Mouse (Mus musculus): Measurements from ENCODE around the gene Dnajb9. TPM values are rescaled to one million over a fixed set of nuclear protein-coding genes. Genes with fewer than 3 reads are reported as not detected.
A peak's percentile ranks its signal among the peaks of the same experiment; 100 is the strongest.
"Not testable (repeated sequence)": the region's sequence is repeated elsewhere in the genome, so short reads cannot be mapped to it uniquely, and the experiment has no call there.

Dnajb9 gene
- 23.7 and 26.5 TPM in 2 replicates for polyA plus RNA-seq (2015; fragmentation: Nextera tagmentation; extraction: Ambion mirVana)

GRCm38 (mm10) chr12:44209824-44210752 is at the start of gene Dnajb9:
Dnajb9 (minus strand) TSS chr12:44210326.
- Histone ChIP-seq H3K27ac (peak within 1 kb of the TSS; percentile 74), H3K9me3 (no peaks in the 10 kb centered on the region), H3K4me1 (peaks cover 12% of the 10 kb centered on the region), H3K4me3 (peak within 1 kb of the TSS; percentile 92), H3K4me2 (replicated peaks) (peak within 1 kb of the TSS; percentile 72), H3K27me3 (no peaks in the 10 kb centered on the region), H3K9ac (peak within 1 kb of the TSS; percentile 94), H3K36me3 (peaks cover 4% of the 10 kb centered on the region; the same call in 1 of the 2 replicates)
- WGBS: under 1% methylated on average over 77 of the region's 77 CpGs
- peak; percentile 99 for ATAC-seq (ENCODE audit: low FRiP score, low read depth)

- H3K4me2 ChIP-seq (replicated peaks): no peak overlapping the region
- no peaks in the 10 kb centered on the region for H3K4me1 ChIP-seq
- no peaks in the 10 kb centered on the region for H3K36me3 ChIP-seq
- no peaks in the 10 kb centered on the region for H3K27me3 ChIP-seq
- no peaks in the 10 kb centered on the region for H3K9me3 ChIP-seq
- 79% methylated on average over 9 of the region's 9 CpGs for WGBS
- no peak overlapping the region for H3K4me3 ChIP-seq
- ATAC-seq (ENCODE audit: low FRiP score, low read depth): no peak
- H3K9ac ChIP-seq: no peak overlapping the region
- H3K27ac ChIP-seq: no peak overlapping the region
Measured at GRCm38 (mm10) chr12:44248309-44248977, 38.3 kb upstream of the Dnajb9 start.

GRCm38 (mm10) chr12:44245739-44246138 is 35.6 kb upstream of the Dnajb9 start:
- Histone ChIP-seq H3K27ac (no peak overlapping the region), H3K9me3 (no peaks in the 10 kb centered on the region), H3K27me3 (no peaks in the 10 kb centered on the region), H3K4me2 (replicated peaks) (no peak overlapping the region), H3K4me1 (no peaks in the 10 kb centered on the region), H3K4me3 (no peak overlapping the region), H3K9ac (no peak overlapping the region), H3K36me3 (no peaks in the 10 kb centered on the region)
- no peak for ATAC-seq (ENCODE audit: low FRiP score, low read depth)
- WGBS: 88% methylated on average over 3 of the region's 3 CpGs

DNA sequence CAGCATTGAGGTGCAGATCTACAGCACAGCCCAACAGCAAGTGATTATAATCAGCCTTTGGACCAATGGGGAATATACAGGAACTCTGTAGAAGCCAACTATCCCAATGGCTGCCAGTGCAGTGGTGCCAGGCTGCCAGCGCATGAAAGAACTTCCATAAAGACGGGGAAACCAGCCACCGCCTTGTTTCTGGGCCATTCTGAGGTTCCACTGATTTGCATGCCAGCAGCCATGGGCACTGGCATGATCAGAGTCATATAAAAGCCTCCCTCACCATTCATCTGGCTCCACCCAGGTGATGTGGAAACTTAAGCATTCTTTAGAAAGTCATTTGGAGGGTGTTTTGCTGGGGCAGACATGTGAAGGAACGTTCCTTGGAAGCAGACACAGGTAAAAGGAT is 32.3 kb upstream of the Dnajb9 start:
- Histone ChIP-seq H3K4me3 (no peak overlapping the region), H3K4me2 (replicated peaks) (no peak overlapping the region), H3K27ac (no peak overlapping the region), H3K4me1 (no peaks in the 10 kb centered on the region), H3K9me3 (no peaks in the 10 kb centered on the region), H3K9ac (no peak overlapping the region), H3K27me3 (no peaks in the 10 kb centered on the region), H3K36me3 (no peaks in the 10 kb centered on the region)
- ATAC-seq (ENCODE audit: low FRiP score, low read depth): no peak
- WGBS: 83% methylated on average over 4 of the region's 4 CpGs

DNA sequence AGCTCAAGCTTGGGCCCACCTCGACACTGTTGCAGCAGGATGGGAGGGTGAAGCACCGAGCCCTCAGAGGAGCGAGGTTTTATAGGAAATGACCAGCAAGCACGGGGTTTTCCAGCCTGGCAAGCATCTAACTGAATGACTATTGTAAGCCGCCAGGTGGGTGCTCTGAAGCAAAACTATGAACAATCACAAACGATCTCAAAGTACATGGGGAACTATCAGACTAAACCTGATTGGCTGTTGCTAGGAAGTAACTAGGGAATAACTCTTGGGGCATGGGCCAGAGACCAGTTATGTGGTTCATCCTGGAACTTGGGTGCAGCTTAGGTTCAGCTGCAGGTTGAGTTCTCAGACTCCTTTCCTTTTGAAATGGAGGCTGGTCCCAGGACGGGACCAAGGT is 31.0 kb upstream of the Dnajb9 start:
- Histone ChIP-seq H3K4me1 (no peaks in the 10 kb centered on the region), H3K4me3 (no peak overlapping the region), H3K9ac (no peak overlapping the region), H3K27me3 (no peaks in the 10 kb centered on the region), H3K4me2 (replicated peaks) (no peak overlapping the region), H3K27ac (no peak overlapping the region), H3K9me3 (no peaks in the 10 kb centered on the region), H3K36me3 (no peaks in the 10 kb centered on the region)
- WGBS: 79% methylated on average over 7 of the region's 7 CpGs
- ATAC-seq (ENCODE audit: low FRiP score, low read depth): no peak

- Histone ChIP-seq H3K4me3 (no peak overlapping the region), H3K4me2 (replicated peaks) (no peak overlapping the region), H3K27me3 (peaks cover 18% of the 10 kb centered on the region), H3K27ac (no peak overlapping the region), H3K9me3 (no peaks in the 10 kb centered on the region), H3K9ac (no peak overlapping the region), H3K4me1 (no peaks in the 10 kb centered on the region), H3K36me3 (no peaks in the 10 kb centered on the region)
- no peak for ATAC-seq (ENCODE audit: low FRiP score, low read depth)
- WGBS: 75% methylated on average over 3 of the region's 3 CpGs
Measured at GRCm38 (mm10) chr12:44224650-44225049, 14.5 kb upstream of the Dnajb9 start.

GRCm38 (mm10) chr12:44223044-44223443 is 12.9 kb upstream of the Dnajb9 start:
- no peak overlapping the region for H3K9ac ChIP-seq
- H3K27ac ChIP-seq: no peak overlapping the region
- ATAC-seq (ENCODE audit: low FRiP score, low read depth): no peak
- no peak overlapping the region for H3K4me2 ChIP-seq (replicated peaks)
- 75% methylated on average over 3 of the region's 3 CpGs for WGBS
- no peak overlapping the region for H3K4me3 ChIP-seq
- H3K27me3 ChIP-seq: peaks cover 18% of the 10 kb centered on the region
- H3K36me3 ChIP-seq: no peaks in the 10 kb centered on the region
- H3K4me1 ChIP-seq: no peaks in the 10 kb centered on the region
- no peaks in the 10 kb centered on the region for H3K9me3 ChIP-seq

DNA sequence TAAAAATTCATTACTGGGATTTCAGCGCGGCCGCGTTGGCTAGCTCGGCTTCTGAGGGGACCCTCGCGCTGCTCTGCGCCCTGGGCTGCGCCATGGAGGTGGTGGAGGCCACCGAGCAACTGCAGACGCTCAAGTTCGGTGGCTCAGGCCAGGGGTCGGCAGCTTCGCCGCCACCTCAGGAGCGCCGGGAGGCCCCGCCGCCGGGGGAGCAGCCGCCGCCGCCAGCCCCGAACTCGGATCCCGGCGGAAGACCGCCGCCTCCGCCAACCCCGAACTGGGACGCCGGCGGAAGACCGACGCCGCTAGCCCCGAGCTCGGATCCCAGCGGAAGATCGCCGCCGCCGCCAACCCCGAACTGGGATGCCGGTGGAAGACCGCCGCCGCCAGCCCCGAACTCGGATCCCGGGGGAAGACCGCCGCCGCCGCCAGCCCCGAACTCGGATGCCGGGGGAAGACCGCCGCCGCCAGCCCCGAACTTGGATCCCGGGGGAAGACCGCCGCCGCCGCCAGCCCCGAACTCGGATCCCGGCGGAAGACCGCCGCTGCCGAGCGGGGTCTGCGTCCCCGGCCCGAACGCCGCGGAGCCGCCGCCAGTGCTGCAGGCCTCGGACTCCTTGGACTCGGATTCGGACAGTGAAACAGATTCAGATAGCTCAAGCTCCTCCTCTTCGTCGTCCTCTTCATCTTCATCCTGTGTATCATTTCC is 11.7 kb upstream of the Dnajb9 start:
- Histone ChIP-seq H3K27ac (no peak overlapping the region), H3K4me1 (no peaks in the 10 kb centered on the region), H3K9me3 (no peaks in the 10 kb centered on the region), H3K27me3 (peaks cover 18% of the 10 kb centered on the region), H3K36me3 (no peaks in the 10 kb centered on the region), H3K4me3 (peak overlapping the region; percentile 62), H3K9ac (peak overlapping the region; percentile 75), H3K4me2 (replicated peaks) (peak overlapping the region; percentile 87)
- no peak for ATAC-seq (ENCODE audit: low FRiP score, low read depth)
- WGBS: 2% methylated on average over 89 of the region's 89 CpGs

GRCm38 (mm10) chr12:44221070-44221469 is 10.9 kb upstream of the Dnajb9 start, which contains the start of gene Pnpla8:
Pnpla8 (plus strand) TSS chr12:44221370.
- ATAC-seq (ENCODE audit: low FRiP score, low read depth); H3K4me1 ChIP-seq; H3K36me3 ChIP-seq; H3K9me3 ChIP-seq; H3K27ac ChIP-seq: not testable (repeated sequence)
- Histone ChIP-seq H3K27me3 (peaks cover 18% of the 10 kb centered on the region), H3K4me2 (replicated peaks) (peak within 1 kb of the TSS; percentile 87), H3K9ac (peak within 1 kb of the TSS; percentile 75), H3K4me3 (peak within 1 kb of the TSS; percentile 62)
- 87% methylated on average over 2 of the region's 2 CpGs for whole genome bisulfite sequencing

- Histone ChIP-seq H3K4me1 (peaks cover 12% of the 10 kb centered on the region), H3K36me3 (no peaks in the 10 kb centered on the region), H3K27ac (no peak overlapping the region), H3K27me3 (no peaks in the 10 kb centered on the region), H3K4me2 (replicated peaks) (no peak overlapping the region), H3K9ac (no peak overlapping the region), H3K9me3 (no peaks in the 10 kb centered on the region), H3K4me3 (no peak overlapping the region)
- no peak for ATAC-seq (ENCODE audit: low FRiP score, low read depth)
- 94% methylated on average over 3 of the region's 3 CpGs for WGBS
Measured at GRCm38 (mm10) chr12:44211555-44211954, 1.4 kb upstream of the Dnajb9 start.

DNA sequence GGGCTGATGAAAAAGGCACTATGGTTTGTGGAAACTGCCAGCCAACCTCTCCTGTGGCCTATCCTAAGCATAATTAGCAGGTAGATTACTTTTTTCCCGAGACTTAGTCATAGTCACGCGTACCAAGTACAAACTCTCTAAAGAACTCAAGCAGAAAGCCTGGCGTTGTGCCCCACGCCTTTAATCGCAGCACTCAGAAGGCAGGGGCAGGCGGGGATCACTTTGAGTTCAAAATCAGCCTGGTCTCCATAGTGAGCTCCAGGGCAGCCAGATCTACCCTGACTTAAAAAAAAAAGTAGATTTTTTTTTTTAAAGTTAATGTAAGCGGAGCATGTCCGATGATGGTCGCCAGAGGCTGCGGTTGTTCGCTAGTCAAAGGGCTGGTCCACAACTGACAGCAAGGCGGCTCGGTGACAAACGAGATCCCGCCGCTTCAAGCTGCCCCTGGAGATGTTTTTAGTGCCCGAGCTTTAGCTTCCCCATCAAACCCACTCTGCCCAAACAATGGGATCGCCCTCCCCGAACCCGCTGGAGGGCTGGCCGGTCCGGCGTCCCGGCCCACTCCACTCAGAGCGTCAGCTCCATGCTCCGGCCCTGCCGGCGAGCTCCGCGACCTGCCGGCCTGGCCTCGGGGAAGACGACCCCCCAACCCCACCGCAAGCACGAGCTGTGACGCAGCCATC is 844 bp downstream of the Dnajb9 start:
- no peaks in the 10 kb centered on the region for H3K9me3 ChIP-seq
- no peaks in the 10 kb centered on the region for H3K27me3 ChIP-seq
- H3K4me1 ChIP-seq: peaks cover 12% of the 10 kb centered on the region
- H3K27ac ChIP-seq: peak overlapping the region; percentile 74
- WGBS: under 1% methylated on average over 37 of the region's 37 CpGs
- peak overlapping the region; percentile 72 for H3K4me2 ChIP-seq (replicated peaks)
- H3K9ac ChIP-seq: peak overlapping the region; percentile 94
- H3K36me3 ChIP-seq: peaks cover 4% of the 10 kb centered on the region; the same call in 1 of the 2 replicates
- H3K4me3 ChIP-seq: peak overlapping the region; percentile 92
- no peak for ATAC-seq (ENCODE audit: low FRiP score, low read depth)

Measured in limb, embryonic 13.5 days (tissue).